Mouse (Mus musculus) brain, embryonic 14.5 days (tissue): ENCODE measurements around the gene Btbd2.

Source experiments
- CTCF ChIP-seq: fragments of 200-500 bp; IDR thresholded peaks from 2 replicates; pipeline ENCODE4 v1.5.1; 2012; ENCODE audit warnings: inconsistent platforms, mild to moderate bottlenecking, moderate library complexity, borderline replicate concordance; ENCODE audit not compliant: insufficient read depth, insufficient read length; ENCODE audit errors: extremely low read depth
- POLR2A ChIP-seq: fragments of 200-500 bp; IDR thresholded peaks from 2 replicates; pipeline ENCODE4 v1.6.1; 2012; ENCODE audit warnings: mild to moderate bottlenecking, inconsistent platforms, borderline replicate concordance; ENCODE audit not compliant: poor library complexity, insufficient read depth, insufficient read length, severe bottlenecking; ENCODE audit errors: extremely low read depth

DNA sequence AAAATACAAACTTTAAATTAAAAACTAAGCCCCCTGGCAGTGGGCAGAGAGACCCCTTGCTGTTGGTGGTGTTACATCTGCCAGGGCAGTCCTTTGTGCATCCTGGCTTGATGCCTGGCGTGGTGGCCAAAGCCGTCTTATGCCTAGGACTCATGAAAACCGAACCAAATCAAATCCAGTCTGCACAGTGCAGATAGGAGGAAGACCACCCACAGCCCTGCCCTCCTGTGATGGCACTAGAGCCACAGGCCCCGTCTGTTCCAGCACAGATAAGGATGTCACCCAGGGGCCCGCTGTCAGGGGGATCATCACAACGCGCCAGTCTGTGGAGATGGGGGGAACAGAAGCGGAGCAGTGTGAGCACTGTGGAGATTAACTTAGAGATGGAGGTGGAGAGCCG, 40.9 kb upstream of the Btbd2 start:
- no peak for TF ChIP-seq POLR2A
- no peak for TF ChIP-seq CTCF
